Mouse (Mus musculus): Measurements from ENCODE around the gene Ppp1r12b.

Ppp1r12b gene

GRCm38 (mm10) chr1:134938233-134938632 is 17.5 kb downstream of the Ppp1r12b start:
- DNase-seq, result no peak

- DNase-seq, result no peak
Measured at GRCm38 (mm10) chr1:134936335-134936734, 19.4 kb downstream of the Ppp1r12b start.

DNA sequence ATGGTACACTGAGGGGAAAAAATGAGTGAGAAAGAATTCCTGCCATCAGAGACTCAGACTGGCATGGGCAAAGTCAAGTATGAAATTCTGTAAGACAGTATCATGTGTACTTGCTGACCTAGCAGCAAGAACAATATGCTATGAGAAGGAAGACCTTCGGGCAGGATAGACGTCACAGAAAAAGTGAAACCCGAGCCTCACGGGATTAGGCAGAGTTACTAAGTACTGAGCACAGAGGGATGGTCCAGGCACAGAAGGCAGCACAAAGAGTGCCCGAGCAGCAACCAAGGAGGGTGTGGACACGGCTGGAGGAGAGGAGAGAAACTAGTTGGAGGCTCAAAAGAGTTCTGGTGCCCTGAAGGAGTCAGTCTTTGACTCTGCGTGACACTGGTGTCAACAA is 23.3 kb downstream of the Ppp1r12b start:
- no peak for DNase-seq

DNA sequence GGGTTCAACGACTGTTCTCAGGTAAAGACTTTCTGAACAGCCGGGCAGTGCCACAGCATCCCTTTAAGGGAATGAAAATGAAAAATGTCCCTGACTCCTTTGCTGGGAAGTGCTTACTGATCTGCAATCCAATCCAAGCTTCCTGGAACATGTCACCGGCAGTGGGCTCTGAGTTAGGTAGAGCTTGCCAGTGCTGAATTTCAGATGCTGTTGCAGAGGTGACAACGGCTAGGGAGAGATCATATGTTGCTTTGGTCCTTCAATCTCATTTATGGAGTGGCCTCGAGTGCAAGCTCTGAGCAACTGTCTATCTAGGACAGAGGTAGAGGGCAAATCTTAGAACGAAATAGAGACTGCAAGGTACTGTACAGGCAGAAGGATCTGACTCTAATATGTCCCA is 36.7 kb downstream of the Ppp1r12b start:
- DNase-seq, result no peak

DNA sequence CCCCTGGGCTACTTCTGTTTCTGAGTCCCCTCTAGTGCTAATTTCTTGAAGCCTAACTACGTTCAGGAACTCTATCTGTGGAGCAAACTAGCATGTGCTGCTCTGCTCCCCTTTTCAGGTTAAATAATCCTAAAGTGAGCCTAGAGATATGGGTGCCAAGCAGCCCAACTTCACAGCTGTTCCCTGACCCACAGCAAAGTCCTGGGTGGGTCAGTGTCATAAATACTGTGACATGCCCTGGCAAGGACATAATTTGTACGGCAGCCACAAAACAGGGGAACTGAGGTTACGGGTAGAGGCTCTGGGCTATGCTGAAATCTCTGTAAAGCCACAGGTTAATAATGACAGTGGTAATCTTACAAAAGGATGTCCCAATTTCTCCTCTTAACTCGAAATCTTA is 40.3 kb downstream of the Ppp1r12b start:
- DNase-seq, result no peak

- peak; percentile 31 for DNase-seq
Measured at GRCm38 (mm10) chr1:134913535-134913934, 42.2 kb downstream of the Ppp1r12b start.

- DNase-seq, result no peak
Measured at GRCm38 (mm10) chr1:134911892-134912291, 43.9 kb downstream of the Ppp1r12b start.

GRCm38 (mm10) chr1:134910037-134910436 is 45.7 kb downstream of the Ppp1r12b start:
- no peak for DNase-seq

- DNase-seq, result no peak
Measured at GRCm38 (mm10) chr1:134909442-134909841, 46.3 kb downstream of the Ppp1r12b start.

DNA sequence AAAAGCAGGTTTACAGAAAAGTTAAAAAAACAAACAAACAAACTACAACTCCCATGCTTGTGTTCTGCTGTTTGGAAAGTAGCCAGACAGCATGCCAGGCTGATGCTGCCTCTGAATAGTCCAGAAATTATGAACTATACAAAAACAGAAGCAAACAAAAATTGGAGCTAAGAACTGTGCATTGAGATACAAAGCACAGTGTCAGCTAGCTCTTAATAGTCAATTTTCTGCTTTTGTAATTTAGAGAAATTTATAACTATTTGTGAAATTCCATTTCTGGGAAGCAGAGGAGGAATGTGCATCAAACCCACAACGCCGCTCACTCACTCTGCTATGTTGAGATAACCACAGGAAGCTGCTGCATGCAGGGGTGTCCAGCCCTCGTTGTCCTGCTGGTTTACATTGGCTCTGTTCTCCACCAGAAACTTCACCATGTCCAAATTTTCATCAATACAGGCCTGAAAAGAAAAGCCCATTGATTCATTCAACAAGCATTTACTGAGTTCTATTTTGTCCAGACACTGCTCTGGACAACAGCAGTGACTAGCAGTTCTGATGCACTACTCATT is 53.6 kb downstream of the Ppp1r12b start:
- DNase-seq, result no peak

DNA sequence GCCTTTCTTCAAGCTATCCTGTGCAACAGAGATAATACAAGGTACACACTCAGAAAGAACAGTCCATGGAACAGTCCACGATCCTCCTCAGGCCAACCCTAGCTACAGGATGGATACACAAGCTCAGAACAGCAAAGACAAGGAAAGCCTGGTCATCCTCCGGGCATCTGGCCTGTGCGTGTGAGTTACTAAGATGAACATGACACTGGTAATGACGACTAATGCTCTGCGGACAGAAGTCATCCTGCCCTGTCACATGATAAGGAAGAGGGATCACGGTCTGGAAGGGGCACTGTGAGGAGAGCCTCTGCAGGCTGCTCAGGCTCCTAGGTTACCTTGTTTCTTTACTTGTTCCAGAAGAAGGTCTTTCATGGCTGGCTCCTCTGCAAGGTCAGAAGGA is 59.7 kb downstream of the Ppp1r12b start:
- no peak for DNase-seq

DNA sequence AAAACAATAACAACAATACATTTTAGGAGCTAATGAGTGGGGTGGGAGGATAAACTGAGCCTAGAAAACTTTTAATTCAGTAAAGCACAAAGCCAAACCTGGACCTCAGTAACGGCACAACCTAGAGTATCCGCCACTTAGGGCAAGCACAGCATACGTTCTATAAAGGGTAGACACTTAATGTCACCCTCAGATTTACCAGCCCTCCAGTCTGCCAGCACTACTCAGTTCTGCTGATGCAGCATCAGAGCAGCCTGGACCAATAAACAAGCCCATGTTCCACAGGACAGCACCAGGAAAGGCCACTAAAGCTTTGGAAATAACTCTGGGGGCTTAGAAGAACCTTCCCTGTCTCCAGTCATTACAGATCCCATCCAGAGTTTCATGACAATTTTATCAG is 60.9 kb downstream of the Ppp1r12b start:
- no peak for DNase-seq

- no peak for DNase-seq
Measured at GRCm38 (mm10) chr1:134891916-134892315, 63.8 kb downstream of the Ppp1r12b start.

DNA sequence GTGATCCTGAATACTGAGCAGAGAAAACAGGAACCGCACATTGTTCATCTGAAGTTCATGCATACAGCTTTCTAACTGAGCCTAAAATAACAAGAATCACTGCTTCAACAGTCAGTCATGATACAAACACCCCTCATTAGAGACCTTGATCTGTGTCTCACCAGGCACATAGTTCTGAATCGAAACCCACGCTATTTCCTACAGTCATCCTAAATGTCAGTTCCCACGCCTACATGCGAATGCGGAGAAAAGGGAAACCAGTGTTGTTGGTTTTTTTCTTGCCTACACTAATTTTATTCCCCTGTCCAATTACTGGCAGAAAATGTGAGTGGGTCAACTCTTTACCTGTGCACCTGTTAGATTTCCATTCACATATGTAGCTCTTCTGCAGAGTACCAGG is 66.1 kb downstream of the Ppp1r12b start:
- DNase-seq, result no peak

DNA sequence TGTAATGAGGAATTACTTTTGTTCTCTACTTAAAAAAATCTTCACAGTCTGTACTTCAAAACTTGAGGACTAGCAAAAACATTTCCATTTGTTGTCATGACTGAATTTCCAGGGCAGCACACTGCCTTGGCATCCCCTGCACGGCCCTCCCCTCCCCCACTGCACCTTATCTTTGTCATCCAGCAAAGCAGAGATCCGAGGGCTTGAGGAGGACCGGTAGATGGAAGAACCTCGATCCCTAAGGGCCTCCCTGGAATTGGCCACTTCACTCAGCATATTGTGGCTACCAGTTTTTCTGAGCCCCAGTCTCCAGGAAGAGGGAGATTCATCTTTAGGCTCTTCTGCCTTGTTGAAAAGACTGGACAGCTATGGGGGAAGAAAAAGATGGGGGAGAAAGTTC is 79.9 kb downstream of the Ppp1r12b start:
- no peak for DNase-seq

DNA sequence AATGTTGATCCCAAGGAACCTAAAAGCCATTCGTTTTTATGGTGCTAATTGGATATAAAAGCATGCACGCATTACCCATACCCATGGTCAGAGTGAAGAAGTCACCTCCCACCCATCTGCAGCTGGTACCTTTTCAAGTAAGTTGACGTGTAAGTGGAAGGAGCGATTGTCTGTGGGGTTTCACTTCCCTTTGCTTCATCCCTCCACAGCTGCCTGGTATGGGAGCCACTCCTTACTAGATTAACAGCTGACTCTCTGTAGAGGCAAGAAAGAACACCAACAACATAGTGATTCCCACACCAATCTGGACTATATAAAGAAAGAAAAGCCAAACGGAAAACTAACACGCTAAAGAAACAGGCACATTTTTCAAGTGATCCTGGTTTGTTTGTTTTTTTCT is 83.1 kb downstream of the Ppp1r12b start:
- no peak for DNase-seq

- no peak for DNase-seq
Measured at GRCm38 (mm10) chr1:134866426-134866825, 89.3 kb downstream of the Ppp1r12b start.

GRCm38 (mm10) chr1:134865552-134865951 is 90.2 kb downstream of the Ppp1r12b start:
- DNase-seq, result no peak

GRCm38 (mm10) chr1:134860538-134860937 is 95.2 kb downstream of the Ppp1r12b start:
- DNase-seq, result no peak

- peak; percentile 63 for DNase-seq
Measured at GRCm38 (mm10) chr1:134858344-134859053, 97.2 kb downstream of the Ppp1r12b start.

DNA sequence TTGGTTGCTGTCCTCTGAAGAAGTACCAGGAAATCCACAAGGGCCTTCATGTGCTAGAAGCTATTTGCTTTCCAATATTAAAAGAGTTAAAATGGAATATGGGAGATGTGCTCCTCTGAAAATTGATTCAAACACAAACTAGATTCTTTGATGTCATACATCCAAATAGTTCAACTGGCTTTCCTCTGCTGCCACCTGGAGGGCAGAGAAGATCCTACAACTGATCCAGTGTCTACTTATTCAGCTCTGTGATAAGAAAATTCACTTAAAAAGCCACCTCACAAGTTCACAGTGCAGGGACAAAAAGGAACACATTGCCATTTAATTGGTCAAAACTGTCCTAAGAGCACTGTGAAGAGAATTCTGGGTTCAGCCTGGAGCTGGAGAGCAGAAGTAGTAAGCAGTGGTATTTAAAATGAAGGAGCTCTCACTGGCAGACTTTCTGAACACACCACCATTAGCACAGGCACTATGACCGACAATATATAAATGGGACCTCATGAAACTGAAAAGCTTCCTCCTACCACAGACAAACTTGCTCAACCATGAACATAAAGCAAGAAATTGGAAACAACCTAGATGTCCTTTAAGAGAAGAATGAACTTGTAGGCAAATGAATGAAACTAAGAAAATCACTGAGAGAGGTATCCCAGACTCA is 101.3 kb downstream of the Ppp1r12b start:
- DNase-seq, result peak; percentile 69

- DNase-seq, result no peak
Measured at GRCm38 (mm10) chr1:134852797-134853196, 102.9 kb downstream of the Ppp1r12b start.

DNA sequence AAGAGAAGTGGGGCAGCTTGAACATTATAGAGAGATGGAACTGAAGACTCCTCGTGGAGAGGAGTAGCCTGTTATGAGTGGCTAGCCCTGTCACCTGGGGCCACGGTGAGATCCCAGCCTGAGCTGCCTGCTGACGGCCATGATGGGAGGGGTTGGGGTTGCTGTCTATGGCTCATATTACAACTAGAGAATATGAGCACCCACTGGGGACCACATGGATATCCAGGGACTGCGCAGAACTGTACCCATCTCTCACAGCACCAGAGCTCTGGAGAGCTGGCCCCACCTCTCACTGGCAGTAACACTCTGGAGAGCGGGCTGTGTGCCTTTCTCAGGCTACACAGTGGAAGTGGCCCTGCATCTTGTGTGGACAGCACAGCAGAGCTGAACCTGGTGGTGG is 104.5 kb downstream of the Ppp1r12b start:
- DNase-seq, result no peak

GRCm38 (mm10) chr1:134850361-134850760 is 105.4 kb downstream of the Ppp1r12b start:
- DNase-seq, result no peak
